Mouse (Mus musculus) CD4-positive naive resting alpha-beta T cell, adult 57 days (primary cell): ENCODE measurements around the gene Rnf17. TPM values are rescaled to one million over a fixed set of nuclear protein-coding genes. Genes with fewer than 3 reads are reported as not detected.

Experiments
- total RNA-seq: library from RNA; stranded (reverse); gene quantifications from one replicate; pipeline ENCODE4 v1.2.4, GENCODE M21; 2023

Rnf17 gene
- not detected for total RNA-seq

DNA sequence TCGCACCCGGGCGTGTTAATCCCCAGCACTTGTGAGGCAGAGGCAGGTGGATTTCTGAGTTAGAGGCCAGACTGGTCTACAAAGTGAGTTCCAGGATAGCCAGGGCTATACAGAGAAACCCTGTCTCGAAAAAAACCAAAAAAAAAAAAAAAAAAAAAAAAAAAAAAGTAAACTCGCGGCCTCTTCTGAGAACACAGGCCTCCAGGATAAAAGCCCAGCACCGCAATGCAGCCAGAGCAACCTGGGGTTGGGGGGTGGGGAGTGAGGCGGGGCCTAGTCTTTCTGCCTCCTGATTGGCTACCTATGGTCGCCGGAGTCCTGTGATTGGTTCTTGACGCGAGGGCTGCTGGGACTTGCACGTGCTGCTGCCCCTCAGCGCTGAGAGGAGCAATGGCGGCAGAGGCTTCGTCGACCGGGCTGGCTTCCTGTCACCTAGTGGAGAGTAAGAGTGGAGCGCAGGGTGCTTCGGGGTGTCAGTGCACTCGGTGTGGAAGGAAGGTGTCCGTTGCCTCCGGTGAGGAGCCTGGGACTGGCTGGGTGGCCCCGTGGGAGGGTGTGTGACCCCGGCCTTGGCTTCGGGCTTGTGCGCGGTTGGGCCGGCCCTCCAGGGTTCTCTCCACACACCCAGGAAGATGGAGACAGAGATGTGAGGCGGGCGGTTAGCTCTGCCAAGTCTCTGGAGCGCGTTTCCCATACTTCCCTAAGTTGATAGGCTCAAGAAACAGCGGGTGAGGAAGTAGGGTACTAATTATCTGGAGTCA, at the start of gene Rnf17:
Gene Rnf17 (plus strand): TSS at position 271 of the 761 bp plus-strand sequence.

DNA sequence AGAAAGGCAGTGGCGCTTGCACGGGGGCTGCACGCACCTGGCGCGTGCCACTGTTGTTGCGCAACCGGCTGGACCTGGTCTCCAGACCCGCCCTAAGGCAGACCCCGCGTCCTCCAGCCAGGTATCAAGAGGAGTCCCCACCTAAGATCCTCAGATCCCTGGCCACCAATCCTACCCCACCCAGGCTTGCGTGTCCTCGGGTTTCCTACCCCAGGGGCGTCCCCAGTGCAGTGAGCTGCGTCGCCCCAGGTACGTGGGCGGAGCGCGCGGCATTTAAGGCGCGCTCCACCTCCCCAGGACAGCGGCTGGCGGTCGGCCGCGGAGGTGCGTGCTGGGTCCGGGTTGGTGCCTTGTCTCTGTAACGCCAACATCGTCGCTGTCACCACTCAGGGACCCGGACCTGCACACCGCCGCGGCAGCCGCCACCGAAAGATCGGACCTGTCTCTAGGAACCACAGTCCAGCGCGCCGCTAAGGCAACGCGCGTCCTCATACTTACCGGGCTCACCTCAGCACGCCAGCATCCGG, 37.6 kb upstream of the Rnf17 start, which contains the start of gene Atp12a:
Gene Atp12a (plus strand): TSS at position 358 of the 527 bp plus-strand sequence.

Other genes starting within 250 kb of the Rnf17 start
- gene Gzmg, start 243.0 kb upstream of the Rnf17 start, total RNA-seq = not detected
- not detected for gene Gzmn, start 228.0 kb upstream of the Rnf17 start, total RNA-seq
- not detected for gene Gzmf, start 191.2 kb upstream of the Rnf17 start, total RNA-seq
- gene Gzmc, start 167.9 kb upstream of the Rnf17 start, total RNA-seq = not detected
- 2.0 TPM for gene Gzmb, start 140.3 kb upstream of the Rnf17 start, total RNA-seq
- gene Atp12a, start 37.5 kb upstream of the Rnf17 start, total RNA-seq = not detected
- gene Cenpj, start 172.8 kb downstream of the Rnf17 start, total RNA-seq = 15.1 TPM
- 72.0 TPM for gene Parp4, start 173.0 kb downstream of the Rnf17 start, total RNA-seq